Mouse (Mus musculus): Measurements from ENCODE around the gene Ikzf1.

Gene Ikzf1

DNA sequence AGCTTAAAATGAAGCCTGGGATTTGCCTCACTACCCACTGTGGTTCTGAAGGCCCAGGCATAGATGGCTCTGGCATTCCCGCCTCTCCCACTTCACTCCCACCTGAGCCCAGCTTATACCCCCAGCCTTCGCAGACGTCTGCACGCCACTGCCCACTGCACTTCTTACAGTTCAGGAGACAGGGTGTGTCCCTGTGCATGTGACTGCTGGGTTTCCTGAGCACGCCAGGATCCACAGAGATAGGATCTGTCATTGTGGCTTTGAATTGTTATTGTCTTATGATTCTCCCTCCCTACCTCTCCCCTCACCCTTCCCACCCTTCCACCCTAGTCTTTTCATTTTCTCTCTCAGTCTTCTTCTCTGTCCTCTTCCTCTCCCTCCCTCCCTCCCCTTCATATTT, 34.9 kb downstream of the Ikzf1 start:
- DNase-seq (ENCODE audit: low spot score in 2 of 2), result no peak

DNA sequence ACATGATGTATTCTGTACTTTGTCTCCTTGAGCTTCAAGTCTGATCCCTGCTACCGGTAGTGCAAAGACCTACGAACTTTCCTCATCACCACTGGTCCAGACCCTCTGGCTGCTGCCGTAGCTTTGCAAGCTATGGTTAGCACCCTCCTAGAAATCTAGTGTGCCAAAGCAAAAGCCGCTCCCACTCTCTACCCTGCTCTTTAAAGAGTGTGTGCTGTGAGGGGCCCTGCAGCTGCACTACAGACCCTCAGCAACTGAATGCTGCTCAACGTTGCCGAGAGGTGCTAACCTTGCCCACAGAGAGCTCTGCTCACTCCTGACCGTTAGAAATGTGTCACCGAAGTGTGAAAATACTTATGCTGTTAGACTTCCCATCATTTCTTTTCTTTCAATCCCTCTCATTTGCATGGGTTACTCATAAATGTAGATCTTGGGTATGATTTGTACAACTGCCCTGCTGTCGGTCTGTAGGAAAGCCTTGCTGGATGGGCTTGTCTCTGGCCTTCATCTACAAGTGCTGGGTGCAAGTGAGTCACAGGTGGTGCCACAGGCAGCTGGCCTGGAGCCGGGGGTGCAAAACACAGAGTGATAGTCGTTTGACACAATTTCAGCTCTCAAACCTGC, 40.6 kb downstream of the Ikzf1 start:
- DNase-seq (ENCODE audit: low spot score in 2 of 2), result no peak

DNA sequence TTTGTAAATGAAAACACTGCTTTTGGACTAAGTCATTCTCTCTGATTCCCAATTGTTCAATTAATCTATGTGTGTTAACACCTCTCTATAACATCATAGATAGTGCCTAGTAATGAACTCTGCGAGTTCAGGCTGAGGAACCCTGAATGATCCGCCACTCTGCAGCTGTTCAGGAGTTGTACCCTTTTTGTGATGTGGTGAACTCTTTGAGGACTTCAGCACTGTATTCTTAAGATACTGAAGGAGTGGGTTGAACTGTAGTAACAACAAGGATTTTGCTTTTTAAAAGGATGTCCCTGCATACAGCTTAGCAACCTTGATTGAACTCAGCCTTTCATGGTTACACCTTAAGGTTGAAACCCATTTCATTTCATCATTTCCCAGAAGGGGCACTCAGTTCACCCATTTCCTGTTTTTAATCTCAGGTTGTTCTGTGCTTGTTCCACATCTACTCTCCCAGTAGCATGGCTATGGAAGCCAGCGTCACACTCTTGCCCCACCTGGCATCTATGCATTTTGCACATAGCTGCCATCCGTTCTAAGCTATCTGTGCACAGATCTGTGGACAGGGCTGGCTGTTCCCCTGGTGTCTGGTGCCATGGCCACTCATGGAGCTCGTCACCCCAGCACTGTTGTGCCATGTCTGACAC, 41.2 kb downstream of the Ikzf1 start:
- no peak for DNase-seq (ENCODE audit: low spot score in 2 of 2)

DNA sequence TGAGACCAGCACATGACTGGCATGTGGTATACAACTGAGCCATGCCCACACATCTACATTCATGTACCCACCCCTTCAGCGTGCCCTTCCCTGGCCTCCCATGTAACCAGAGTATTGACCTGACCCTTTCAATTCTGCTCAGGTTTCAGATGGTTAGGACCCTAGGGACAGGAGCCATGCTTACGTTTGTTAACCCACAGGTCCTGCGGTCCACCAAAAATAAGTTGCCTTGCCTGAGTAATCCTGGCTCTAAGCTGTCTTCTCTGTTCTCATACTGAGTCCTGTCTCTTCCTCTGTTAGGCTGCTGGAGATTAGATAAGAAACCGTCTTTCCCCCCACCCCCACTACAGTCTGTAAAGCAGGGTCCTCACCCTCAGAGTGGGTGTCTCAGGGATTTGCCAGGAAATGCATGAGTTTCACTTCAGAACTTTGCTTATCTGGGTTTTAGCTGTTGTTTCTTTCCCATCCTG, 42.0 kb downstream of the Ikzf1 start:
- no peak for DNase-seq (ENCODE audit: low spot score in 2 of 2)

DNA sequence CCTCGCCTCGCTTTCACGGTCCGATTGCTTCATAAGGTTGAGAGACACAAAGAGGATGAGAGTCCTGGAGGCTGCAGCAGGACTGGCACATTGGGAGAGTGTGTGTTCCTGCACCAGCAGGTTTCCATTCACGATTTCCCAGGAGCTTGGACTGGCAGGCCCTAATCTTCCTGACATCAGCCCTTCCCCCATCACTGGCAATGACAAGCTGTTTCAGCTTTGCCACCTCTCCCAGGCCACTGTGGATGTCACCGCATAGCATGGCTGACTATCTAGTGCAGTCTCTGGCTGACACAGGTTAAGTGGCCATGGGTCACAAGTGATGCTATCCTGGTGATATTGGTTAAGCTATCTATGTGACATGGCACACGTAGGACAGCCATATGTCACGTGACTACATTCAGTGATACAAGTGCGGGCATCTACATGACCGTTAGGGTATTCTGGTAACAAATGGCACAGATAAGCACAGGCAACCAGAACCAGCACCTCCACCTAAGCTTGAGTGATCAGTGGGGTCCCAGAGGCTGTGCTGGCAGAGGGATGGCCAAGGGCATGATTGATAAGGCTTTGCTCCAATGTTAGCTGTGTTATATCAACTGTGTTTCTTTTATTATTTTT, 43.2 kb downstream of the Ikzf1 start:
- DNase-seq (ENCODE audit: low spot score in 2 of 2), result no peak

DNA sequence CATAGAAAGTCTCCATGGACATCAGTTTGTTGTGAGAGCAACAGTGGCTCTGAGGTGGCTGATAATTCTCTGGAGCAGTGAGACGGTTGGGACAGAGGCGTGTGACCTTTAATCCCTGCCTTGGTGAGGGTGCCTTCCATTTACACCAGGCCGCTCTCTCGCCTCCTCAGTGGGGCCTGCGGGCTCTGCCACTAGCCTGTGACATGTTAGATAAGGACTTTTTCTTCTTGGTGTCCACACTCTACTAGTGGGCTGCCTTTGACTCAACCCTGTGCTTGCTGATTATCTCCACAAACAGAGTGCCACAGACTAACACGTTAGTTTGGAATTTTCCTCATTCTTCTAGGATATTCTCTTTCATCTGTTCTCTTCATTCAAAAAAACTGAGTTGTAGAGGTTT, 44.4 kb downstream of the Ikzf1 start:
- no peak for DNase-seq (ENCODE audit: low spot score in 2 of 2)

DNA sequence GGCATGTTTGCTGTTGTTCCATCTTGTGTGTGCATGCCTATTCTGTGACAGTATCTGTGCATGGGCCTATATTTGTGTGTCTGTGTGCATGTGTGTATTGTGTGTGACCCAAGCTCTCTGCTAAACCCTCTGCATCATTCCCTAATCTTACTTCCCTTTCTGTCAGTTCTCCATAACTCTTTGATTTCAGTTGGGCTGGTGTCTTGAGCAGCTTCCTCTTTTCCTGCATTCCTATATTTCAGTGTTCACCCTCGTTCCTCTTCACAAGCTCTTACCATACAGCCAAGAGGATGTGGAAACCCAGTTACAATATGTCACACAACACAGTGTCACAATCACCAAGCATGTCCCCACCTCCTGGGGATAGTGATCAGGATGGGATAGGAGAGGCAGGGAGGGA, 45.3 kb downstream of the Ikzf1 start:
- DNase-seq (ENCODE audit: low spot score in 2 of 2), result no peak

DNA sequence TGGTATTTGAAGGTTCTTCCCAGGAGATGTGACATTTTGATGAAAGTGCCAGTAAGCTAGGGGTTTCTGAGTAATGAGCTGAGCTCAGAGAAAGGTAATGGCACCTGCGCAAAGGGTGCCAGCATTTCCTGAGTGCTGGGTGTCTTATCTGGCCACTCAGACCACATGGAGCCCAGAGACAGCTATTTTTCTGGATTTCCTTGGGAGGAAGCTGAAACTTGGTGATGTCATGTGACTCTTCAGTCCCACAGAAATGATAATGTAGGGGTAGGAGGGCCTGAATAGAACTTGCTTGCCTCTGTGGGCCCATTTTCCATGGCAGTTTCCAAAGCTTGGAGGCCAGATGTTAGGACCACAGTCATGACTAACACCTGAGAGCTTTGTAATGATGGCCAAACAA, 46.9 kb downstream of the Ikzf1 start:
- no peak for DNase-seq (ENCODE audit: low spot score in 2 of 2)

DNA sequence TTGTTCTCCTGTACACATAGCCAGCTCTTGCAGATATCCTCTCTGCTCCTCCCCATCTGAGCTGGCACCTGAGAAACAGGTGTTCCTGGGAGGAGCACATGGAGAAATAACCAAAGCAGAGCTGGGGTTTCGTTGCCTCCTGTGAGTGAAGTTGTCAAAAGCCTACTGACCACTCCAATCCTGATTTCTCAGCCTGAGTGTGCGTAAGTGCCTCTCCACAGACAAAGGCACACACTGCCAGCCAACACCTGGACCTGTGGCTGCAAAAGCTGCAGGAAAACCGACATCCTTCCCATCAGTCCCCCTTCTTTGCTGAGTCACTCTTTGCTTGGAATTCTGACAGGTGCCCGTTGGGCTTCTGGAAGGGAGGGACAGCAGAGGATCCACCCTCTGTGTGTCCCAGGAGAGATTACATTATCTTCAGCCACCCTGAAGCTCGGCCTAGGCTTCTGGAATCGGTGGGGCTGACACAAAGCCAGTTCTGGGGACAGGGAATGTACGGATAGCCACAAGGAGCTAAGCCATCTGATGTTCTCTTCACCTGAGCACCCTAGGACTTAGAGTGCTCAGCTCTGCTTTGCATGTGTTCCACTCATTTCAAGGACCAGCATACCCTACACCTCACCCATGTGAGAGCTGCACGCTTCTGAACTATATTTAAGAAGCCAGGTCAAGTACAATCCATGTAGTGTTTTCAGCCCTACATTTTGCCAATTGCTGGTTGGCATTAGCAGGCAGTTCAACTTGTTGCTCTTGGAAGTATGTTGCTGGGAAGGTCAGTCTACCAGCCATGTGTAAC, 48.4 kb downstream of the Ikzf1 start:
- no peak for DNase-seq (ENCODE audit: low spot score in 2 of 2)

DNA sequence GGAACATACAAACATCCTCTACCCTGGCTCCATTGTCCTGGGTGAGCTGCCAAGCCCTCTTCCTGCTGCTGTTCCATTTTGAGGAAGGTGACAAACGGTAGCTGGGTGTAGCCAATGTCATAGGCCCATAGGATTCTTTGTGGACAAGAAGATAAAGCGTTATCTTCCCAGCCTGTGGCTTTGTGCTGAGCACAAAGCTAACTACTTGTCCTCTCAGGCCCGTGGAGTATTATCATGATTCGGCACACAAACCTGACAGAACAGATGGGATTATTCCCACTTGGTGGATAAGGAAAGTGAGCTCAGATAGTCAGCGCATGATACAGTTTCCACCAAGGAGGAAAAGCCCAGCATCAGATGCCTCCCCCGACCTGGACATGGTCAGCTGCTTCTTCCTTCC, 50.4 kb downstream of the Ikzf1 start:
- DNase-seq (ENCODE audit: low spot score in 2 of 2), result no peak

DNA sequence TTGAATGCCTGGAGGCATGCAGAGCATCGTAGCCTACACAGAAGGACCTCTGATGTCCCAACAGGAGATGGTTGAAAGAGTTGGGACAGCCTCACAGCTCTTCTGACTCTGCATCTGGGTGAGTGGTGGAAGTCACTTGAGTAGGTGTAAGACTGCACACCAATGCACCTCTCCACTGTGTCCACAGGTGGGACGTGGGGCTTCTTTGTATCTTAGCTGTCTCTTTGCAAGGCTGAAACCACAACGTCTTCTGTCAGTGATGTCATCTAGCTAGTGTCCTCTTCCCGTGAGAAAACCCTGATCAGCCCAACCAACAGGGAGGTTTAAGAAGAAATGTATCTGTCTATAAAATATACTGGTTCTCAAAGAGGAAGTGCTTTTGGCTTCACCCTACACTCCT, 52.1 kb downstream of the Ikzf1 start:
- DNase-seq (ENCODE audit: low spot score in 2 of 2), result no peak

DNA sequence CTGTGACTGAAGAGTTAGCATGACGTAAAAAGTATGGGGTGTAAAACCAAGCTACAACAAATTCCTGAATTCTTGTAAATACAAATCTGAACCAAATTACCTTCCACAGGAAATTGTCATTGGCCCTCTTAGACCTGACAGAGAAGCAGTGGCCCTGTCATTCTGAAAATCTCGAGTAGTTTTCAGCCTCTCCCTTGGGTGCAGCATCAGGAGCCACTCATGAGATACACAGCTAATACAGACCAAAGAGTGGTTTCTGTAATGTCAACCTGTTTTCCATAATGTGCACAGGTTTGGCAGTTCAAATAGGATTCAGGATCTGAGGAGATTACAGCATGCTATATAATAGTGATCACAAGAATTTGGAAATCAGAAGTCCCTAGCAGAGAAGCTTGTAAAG, 52.8 kb downstream of the Ikzf1 start:
- no peak for DNase-seq (ENCODE audit: low spot score in 2 of 2)

DNA sequence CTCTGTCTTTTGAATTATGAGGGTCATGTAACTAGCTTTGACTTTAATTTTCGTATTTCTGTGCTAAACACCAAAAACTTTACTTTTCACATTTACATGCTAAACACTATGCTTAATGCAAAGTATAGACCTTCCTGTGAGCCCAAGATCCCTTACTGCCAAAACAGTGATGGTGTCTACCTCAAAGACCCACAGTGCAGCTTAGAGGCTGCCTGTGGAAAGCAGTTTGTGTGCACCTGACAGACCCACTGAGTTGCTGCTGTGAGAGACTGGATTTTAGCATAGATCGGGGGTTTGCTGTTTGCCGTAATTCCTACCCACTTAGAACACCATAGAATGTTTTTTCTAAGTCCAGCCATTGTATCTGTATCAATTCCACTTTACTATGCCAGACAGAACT, 54.3 kb downstream of the Ikzf1 start:
- no peak for DNase-seq (ENCODE audit: low spot score in 2 of 2)

DNA sequence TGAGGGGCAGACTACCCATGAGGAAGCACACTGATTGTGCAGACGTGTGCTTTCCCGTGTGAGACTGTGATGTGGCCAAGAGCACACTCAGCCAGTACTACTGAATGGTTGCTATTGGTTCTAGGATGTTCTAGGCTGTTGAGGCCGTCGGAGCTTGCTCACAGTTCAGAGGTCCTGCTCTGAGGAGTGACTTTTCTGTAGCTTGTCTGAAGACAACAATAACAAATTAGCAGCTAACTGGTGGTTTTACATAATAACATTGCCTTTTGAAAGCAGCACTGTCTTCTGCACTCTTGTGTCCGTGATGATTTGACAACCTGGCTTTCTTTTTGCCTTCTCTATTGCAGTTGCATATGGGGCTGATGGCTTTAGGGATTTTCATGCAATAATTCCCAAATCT, 55.8 kb downstream of the Ikzf1 start:
- DNase-seq (ENCODE audit: low spot score in 2 of 2), result no peak

DNA sequence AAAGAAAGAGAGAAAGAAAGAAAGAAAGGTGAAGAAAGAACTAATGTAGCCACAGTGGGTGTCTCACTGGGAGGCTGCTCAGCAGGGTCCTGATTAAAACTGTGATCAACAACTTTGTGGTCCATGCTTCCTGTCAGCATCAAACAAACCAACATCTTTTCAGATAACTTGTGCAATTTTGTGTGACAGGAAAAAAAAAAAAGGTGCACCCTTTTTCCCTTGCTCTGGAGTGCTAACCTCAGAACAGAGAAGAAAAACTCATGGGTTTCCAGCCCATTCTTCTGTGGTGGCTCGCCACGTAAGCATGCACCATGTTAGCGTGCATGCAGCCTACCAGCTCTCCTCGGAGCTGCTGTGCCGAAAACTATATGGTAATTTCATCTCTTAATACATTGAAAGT, 56.8 kb downstream of the Ikzf1 start:
- DNase-seq (ENCODE audit: low spot score in 2 of 2), result no peak

DNA sequence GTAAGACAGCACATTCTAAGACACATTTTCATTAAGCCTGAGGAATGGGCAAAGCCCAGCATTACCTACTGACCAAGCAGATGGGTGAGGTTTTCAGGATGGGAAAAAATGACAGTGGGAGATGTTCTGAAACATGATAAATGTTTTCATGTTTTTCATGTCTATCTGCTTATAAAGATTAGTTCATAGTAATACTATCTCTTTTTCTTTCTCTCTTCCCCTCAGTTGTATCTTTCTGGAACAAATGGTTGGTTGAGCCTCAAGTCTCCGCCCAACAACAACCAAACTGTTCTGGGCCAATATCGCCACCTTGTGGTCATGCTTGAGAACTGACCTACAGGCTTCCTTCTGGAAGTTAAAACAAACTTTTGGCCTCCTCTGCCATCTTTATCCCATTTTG, 57.8 kb downstream of the Ikzf1 start:
- no peak for DNase-seq (ENCODE audit: low spot score in 2 of 2)

DNA sequence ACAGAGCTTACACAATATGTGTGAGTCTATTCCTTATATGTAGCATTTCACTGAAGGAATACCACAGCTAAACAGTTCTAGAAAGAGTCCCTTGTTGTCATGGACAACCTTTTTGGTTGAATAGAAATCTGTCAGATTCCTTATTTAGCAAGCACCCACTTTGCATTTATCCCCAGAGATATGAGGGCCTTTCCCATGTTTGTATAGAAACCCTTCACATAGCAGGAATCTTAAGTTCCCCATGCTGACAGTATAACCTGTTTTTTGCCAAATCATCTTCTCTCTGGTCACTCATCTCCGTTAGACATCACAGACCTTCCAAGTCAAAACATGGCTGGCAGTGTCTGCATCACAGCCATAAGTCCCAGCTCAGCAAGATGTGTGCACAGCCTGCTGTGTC, 59.4 kb downstream of the Ikzf1 start:
- no peak for DNase-seq (ENCODE audit: low spot score in 2 of 2)

DNA sequence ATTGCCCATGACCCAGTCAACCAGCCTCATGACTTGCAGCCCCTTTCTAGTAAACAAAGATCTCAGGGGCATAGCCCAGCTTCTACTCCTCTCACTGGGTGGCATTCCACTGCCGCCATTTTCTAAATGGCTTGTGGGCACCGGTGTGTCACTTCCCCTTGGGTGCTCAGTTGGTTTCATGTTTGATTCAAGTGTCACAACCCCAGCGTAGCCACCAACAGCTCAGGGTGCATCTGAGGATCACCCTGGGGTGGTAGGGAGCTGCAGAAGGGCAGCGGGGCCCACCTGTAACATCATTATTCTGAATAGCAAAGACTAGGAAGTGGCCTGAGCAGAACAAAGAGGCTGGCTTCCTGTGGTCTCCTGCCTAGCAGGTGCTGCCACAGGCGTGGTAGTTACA, 66.3 kb downstream of the Ikzf1 start:
- no peak for DNase-seq (ENCODE audit: low spot score in 2 of 2)

DNA sequence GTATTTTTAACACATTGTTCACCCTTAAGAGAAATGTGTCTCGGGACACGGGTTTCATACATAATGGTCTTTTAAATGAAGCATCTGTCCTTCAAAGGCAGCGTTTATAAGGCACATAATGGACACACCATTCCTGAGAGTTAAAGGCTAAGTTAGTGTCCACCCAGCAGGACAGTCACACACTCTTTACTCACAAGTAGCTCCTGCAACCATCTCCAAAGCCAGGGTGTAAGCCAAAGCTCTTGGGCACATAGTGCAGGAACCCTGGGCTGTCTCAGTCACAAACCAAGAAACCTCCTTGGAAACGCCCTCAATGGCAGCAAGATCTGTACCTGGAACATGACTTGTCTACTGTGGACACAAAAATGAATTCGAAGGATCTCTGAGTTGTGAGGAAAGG, 68.1 kb downstream of the Ikzf1 start:
- DNase-seq (ENCODE audit: low spot score in 2 of 2), result no peak

DNA sequence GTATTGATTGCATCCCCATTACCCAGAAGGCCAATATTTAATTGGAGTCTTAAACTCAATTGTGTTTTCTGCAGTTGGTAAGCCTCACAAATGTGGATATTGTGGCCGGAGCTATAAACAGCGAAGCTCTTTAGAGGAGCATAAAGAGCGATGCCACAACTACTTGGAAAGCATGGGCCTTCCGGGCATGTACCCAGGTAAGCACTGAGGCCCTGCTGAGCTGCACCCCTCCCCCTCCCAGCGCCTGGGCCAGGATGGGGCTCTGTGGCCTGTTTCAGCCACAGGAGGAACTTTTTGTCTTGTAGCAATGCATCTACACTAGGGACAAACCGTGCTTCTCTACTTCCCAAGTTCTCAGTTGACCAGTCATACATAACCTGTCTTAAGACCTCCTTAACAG, 73.3 kb downstream of the Ikzf1 start:
- DNase-seq (ENCODE audit: low spot score in 2 of 2), result no peak

DNA sequence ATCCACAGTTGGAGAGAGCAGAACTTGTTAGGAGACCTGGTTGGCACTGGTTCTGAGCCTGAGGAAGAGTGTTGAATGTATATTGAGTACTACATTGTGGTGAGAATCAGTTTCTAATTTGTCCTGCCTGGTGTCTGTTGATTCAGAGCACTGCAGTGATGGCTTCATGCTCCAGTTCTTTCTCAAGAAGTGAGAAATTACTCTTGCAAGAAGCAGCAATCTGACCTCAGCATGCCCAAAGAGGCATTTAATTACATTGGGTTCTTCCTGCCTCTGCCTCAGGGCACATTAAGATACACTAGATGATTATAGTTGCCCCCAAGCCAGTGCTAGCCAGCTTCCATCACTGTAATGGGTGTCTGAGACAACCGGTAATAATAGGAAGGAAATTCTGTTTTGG, 74.1 kb downstream of the Ikzf1 start:
- DNase-seq (ENCODE audit: low spot score in 2 of 2), result no peak

DNA sequence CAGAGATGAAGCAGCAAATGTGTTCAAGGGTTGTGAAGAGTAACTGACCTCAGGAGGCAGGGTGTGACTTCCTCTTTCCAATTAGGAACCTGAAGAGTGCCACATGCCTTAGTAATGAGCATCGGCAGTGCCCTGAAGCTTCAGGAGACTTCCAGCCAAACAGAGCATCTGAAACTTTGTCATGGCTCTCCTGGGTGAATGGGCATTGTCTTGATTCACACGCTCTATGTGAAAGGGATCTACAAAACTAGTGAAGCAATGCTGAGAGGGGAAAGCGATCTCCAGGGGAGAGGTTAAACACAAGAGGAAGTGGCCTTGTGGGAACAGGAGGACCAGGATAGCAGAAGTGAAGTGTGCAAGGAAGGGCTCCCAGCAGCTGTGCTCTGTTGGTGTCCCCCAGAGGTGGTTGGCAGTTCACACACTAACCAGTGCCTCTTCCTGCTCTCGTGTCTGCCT, 78.4 kb downstream of the Ikzf1 start:
- no peak for DNase-seq (ENCODE audit: low spot score in 2 of 2)

DNA sequence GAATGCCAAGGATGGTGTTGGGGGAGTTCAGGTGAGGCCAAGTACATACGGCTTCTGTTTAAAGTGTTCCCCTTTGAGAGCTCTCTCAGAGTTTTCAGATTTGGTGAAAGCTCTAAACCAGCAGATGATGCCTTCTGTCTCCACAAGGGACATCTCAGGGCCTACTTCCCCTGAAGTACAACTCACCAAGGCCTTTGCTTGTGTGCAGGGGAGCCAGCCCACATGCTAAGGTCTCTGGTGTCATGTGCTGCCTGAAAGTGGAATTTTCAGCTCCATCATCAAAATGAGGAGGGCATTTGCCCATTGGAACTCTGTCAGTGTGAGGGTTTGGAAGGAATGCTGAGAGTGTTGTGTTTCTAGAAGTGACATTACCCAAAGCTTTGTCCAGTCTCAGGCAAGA, 80.6 kb downstream of the Ikzf1 start:
- no peak for DNase-seq (ENCODE audit: low spot score in 2 of 2)

Measured in urinary bladder, adult 18-20 months (tissue).